Mouse (Mus musculus): Measurements from ENCODE around the gene Map2k1.
A peak's percentile ranks its signal among the peaks of the same experiment; 100 is the strongest.

DNA sequence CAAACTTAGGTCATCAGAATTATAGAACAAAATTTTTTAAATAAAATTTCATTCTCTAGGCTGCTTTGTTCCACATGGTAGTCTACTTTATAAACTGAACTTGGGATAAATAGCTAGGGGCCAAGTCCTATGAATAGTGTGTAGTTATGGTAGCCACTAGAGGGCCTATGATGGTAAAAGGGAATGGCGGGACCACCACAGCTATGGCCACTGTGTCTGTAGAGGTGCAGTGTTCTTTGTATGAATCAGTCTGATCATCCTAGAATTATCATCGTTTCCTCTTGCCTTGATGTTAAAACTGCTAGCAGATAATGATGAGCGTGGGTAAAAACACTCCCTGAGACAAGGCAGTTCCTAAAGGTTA lies 74.8 kb downstream of the Map2k1 start:
- TF ChIP-seq CTCF (IDR thresholded peaks at IDR 0.05; ENCODE audit: borderline replicate concordance, insufficient read depth, low read depth, low read length) (peak; percentile 19; the same call in 1 of the 2 replicates), POLR2A (IDR thresholded peaks at IDR 0.05; ENCODE audit: borderline replicate concordance, insufficient read depth, low read length) (no peak)
